Mouse (Mus musculus): ENCODE results near the gene Ern1. TPM values are rescaled to one million over a fixed set of nuclear protein-coding genes. Genes with fewer than 3 reads are reported as not detected.

Ern1 gene
- polyA plus RNA-seq, 1 experiment from 2014 or later: 4.7 TPM

GRCm38 (mm10) chr11:106364712-106365111 lies 122.9 kb downstream of the Ern1 start:
- WGBS: 9% methylated on average over 11 of the region's 11 CpGs
- Histone ChIP-seq H3K4me3 (ENCODE audit: low read length) (peak overlapping the region; percentile 1; the same call in 1 of the 2 replicates), H3K27ac (ENCODE audit: low read length) (no peak overlapping the region), H3K36me3 (ENCODE audit: control insufficient read depth, insufficient read depth) (no peaks in the 10 kb centered on the region), H3K9me3 (replicated peaks; ENCODE audit: control insufficient read depth, low read length) (no peaks in the 10 kb centered on the region), H3K27me3 (ENCODE audit: control insufficient read depth, insufficient read depth, low read length) (no peaks in the 10 kb centered on the region), H3K4me2 (ENCODE audit: low read depth, low read length) (peak overlapping the region; percentile 39), H3K4me1 (ENCODE audit: control insufficient read depth, insufficient read depth, low read length) (peaks cover 9% of the 10 kb centered on the region; the same call in 1 of the 2 replicates), H3K9ac (ENCODE audit: low read length) (peak overlapping the region; percentile 37)
- ATAC-seq (replicated peaks; ENCODE audit: extremely low read depth, insufficient read depth, low FRiP score): peak; percentile 58

GRCm38 (mm10) chr11:106359350-106359749 lies 128.3 kb downstream of the Ern1 start:
- Histone ChIP-seq H3K4me2 (ENCODE audit: low read depth, low read length) (no peak overlapping the region), H3K4me3 (ENCODE audit: low read length) (no peak overlapping the region), H3K27ac (ENCODE audit: low read length) (no peak overlapping the region), H3K36me3 (ENCODE audit: control insufficient read depth, insufficient read depth) (no peaks in the 10 kb centered on the region), H3K27me3 (ENCODE audit: control insufficient read depth, insufficient read depth, low read length) (no peaks in the 10 kb centered on the region), H3K9ac (ENCODE audit: low read length) (no peak overlapping the region), H3K9me3 (replicated peaks; ENCODE audit: control insufficient read depth, low read length) (no peaks in the 10 kb centered on the region), H3K4me1 (ENCODE audit: control insufficient read depth, insufficient read depth, low read length) (peaks cover 7% of the 10 kb centered on the region)
- 31% methylated on average over 5 of the region's 5 CpGs for WGBS
- no peak for ATAC-seq (replicated peaks; ENCODE audit: extremely low read depth, insufficient read depth, low FRiP score)

- Histone ChIP-seq H3K4me1 (ENCODE audit: control insufficient read depth, insufficient read depth, low read length) (peaks cover 7% of the 10 kb centered on the region), H3K9me3 (replicated peaks; ENCODE audit: control insufficient read depth, low read length) (no peaks in the 10 kb centered on the region), H3K4me2 (ENCODE audit: low read depth, low read length) (no peak overlapping the region), H3K27ac (ENCODE audit: low read length) (no peak overlapping the region), H3K9ac (ENCODE audit: low read length) (peak overlapping the region; percentile 21; the same call in 1 of the 2 replicates), H3K4me3 (ENCODE audit: low read length) (no peak overlapping the region), H3K27me3 (ENCODE audit: control insufficient read depth, insufficient read depth, low read length) (no peaks in the 10 kb centered on the region), H3K36me3 (ENCODE audit: control insufficient read depth, insufficient read depth) (no peaks in the 10 kb centered on the region)
- WGBS: 38% methylated on average over 19 of the region's 19 CpGs
- ATAC-seq (replicated peaks; ENCODE audit: extremely low read depth, insufficient read depth, low FRiP score): 0 out of 2 replicates have a peak, but pooled peaks have one; percentile 32
Observed at GRCm38 (mm10) chr11:106355382-106356128, 132.1 kb downstream of the Ern1 start.

GRCm38 (mm10) chr11:106354181-106354580 lies 133.5 kb downstream of the Ern1 start:
- ATAC-seq (replicated peaks; ENCODE audit: extremely low read depth, insufficient read depth, low FRiP score): no peak
- H3K4me1 ChIP-seq (ENCODE audit: control insufficient read depth, insufficient read depth, low read length): peaks cover 7% of the 10 kb centered on the region
- no peaks in the 10 kb centered on the region for H3K9me3 ChIP-seq (replicated peaks; ENCODE audit: control insufficient read depth, low read length)
- 60% methylated on average over 1 of the region's 1 CpGs for WGBS
- H3K4me2 ChIP-seq (ENCODE audit: low read depth, low read length): no peak overlapping the region
- H3K27me3 ChIP-seq (ENCODE audit: control insufficient read depth, insufficient read depth, low read length): no peaks in the 10 kb centered on the region
- H3K9ac ChIP-seq (ENCODE audit: low read length): no peak overlapping the region
- no peaks in the 10 kb centered on the region for H3K36me3 ChIP-seq (ENCODE audit: control insufficient read depth, insufficient read depth)
- H3K4me3 ChIP-seq (ENCODE audit: low read length): no peak overlapping the region
- H3K27ac ChIP-seq (ENCODE audit: low read length): no peak overlapping the region

- Histone ChIP-seq H3K4me3 (ENCODE audit: low read length) (no peak within 1 kb of the TSS), H3K9ac (ENCODE audit: low read length) (no peak within 1 kb of the TSS), H3K4me1 (ENCODE audit: control insufficient read depth, insufficient read depth, low read length) (peaks cover 7% of the 10 kb centered on the region), H3K27ac (ENCODE audit: low read length) (no peak within 1 kb of the TSS), H3K36me3 (ENCODE audit: control insufficient read depth, insufficient read depth) (no peaks in the 10 kb centered on the region), H3K27me3 (ENCODE audit: control insufficient read depth, insufficient read depth, low read length) (no peaks in the 10 kb centered on the region), H3K4me2 (ENCODE audit: low read depth, low read length) (no peak within 1 kb of the TSS), H3K9me3 (replicated peaks; ENCODE audit: control insufficient read depth, low read length) (no peaks in the 10 kb centered on the region)
- 81% methylated on average over 12 of the region's 12 CpGs for WGBS
- no peak for ATAC-seq (replicated peaks; ENCODE audit: extremely low read depth, insufficient read depth, low FRiP score)
Observed at GRCm38 (mm10) chr11:106353188-106353587, 134.5 kb downstream of the Ern1 start, which contains the start of gene Scn4a. TSS of gene Scn4a (minus strand) at chr11:106353288.

- H3K4me3 ChIP-seq (ENCODE audit: low read length): no peak overlapping the region
Observed at GRCm38 (mm10) chr11:106351941-106352340, 135.7 kb downstream of the Ern1 start.

GRCm38 (mm10) chr11:106351253-106351652 lies 136.4 kb downstream of the Ern1 start:
- peaks cover 7% of the 10 kb centered on the region for H3K4me1 ChIP-seq (ENCODE audit: control insufficient read depth, insufficient read depth, low read length)
- H3K4me3 ChIP-seq (ENCODE audit: low read length): no peak overlapping the region
- no peaks in the 10 kb centered on the region for H3K36me3 ChIP-seq (ENCODE audit: control insufficient read depth, insufficient read depth)
- no peak for ATAC-seq (replicated peaks; ENCODE audit: extremely low read depth, insufficient read depth, low FRiP score)
- WGBS: 60% methylated on average over 3 of the region's 3 CpGs
- H3K27me3 ChIP-seq (ENCODE audit: control insufficient read depth, insufficient read depth, low read length): no peaks in the 10 kb centered on the region
- no peak overlapping the region for H3K27ac ChIP-seq (ENCODE audit: low read length)
- H3K9me3 ChIP-seq (replicated peaks; ENCODE audit: control insufficient read depth, low read length): no peaks in the 10 kb centered on the region
- no peak overlapping the region for H3K4me2 ChIP-seq (ENCODE audit: low read depth, low read length)
- H3K9ac ChIP-seq (ENCODE audit: low read length): no peak overlapping the region

More at GRCm38 (mm10) chr11:106351941-106352340, 135.7 kb downstream of the Ern1 start:
- peaks cover 7% of the 10 kb centered on the region for H3K4me1 ChIP-seq (ENCODE audit: control insufficient read depth, insufficient read depth, low read length)
- 50% methylated on average over 4 of the region's 4 CpGs for WGBS
- no peak overlapping the region for H3K27ac ChIP-seq (ENCODE audit: low read length)
- H3K4me2 ChIP-seq (ENCODE audit: low read depth, low read length): no peak overlapping the region
- no peaks in the 10 kb centered on the region for H3K27me3 ChIP-seq (ENCODE audit: control insufficient read depth, insufficient read depth, low read length)
- no peak for ATAC-seq (replicated peaks; ENCODE audit: extremely low read depth, insufficient read depth, low FRiP score)
- H3K36me3 ChIP-seq (ENCODE audit: control insufficient read depth, insufficient read depth): no peaks in the 10 kb centered on the region
- no peak overlapping the region for H3K9ac ChIP-seq (ENCODE audit: low read length)
- H3K9me3 ChIP-seq (replicated peaks; ENCODE audit: control insufficient read depth, low read length): no peaks in the 10 kb centered on the region

GRCm38 (mm10) chr11:106350853-106351252 lies 136.8 kb downstream of the Ern1 start:
- no peaks in the 10 kb centered on the region for H3K9me3 ChIP-seq (replicated peaks; ENCODE audit: control insufficient read depth, low read length)
- 70% methylated on average over 5 of the region's 5 CpGs for whole genome bisulfite sequencing
- H3K36me3 ChIP-seq (ENCODE audit: control insufficient read depth, insufficient read depth): no peaks in the 10 kb centered on the region
- H3K4me3 ChIP-seq (ENCODE audit: low read length): no peak overlapping the region
- H3K27me3 ChIP-seq (ENCODE audit: control insufficient read depth, insufficient read depth, low read length): no peaks in the 10 kb centered on the region
- no peak for ATAC-seq (replicated peaks; ENCODE audit: extremely low read depth, insufficient read depth, low FRiP score)
- H3K27ac ChIP-seq (ENCODE audit: low read length): no peak overlapping the region
- H3K4me1 ChIP-seq (ENCODE audit: control insufficient read depth, insufficient read depth, low read length): peaks cover 5% of the 10 kb centered on the region
- H3K9ac ChIP-seq (ENCODE audit: low read length): no peak overlapping the region
- H3K4me2 ChIP-seq (ENCODE audit: low read depth, low read length): no peak overlapping the region

GRCm38 (mm10) chr11:106349772-106350171 lies 137.9 kb downstream of the Ern1 start:
- no peaks in the 10 kb centered on the region for H3K27me3 ChIP-seq (ENCODE audit: control insufficient read depth, insufficient read depth, low read length)
- H3K36me3 ChIP-seq (ENCODE audit: control insufficient read depth, insufficient read depth): no peaks in the 10 kb centered on the region
- ATAC-seq (replicated peaks; ENCODE audit: extremely low read depth, insufficient read depth, low FRiP score): no peak
- H3K4me1 ChIP-seq (ENCODE audit: control insufficient read depth, insufficient read depth, low read length): no peaks in the 10 kb centered on the region
- H3K4me3 ChIP-seq (ENCODE audit: low read length): no peak overlapping the region
- H3K27ac ChIP-seq (ENCODE audit: low read length): no peak overlapping the region
- no peak overlapping the region for H3K4me2 ChIP-seq (ENCODE audit: low read depth, low read length)
- no peak overlapping the region for H3K9ac ChIP-seq (ENCODE audit: low read length)
- no peaks in the 10 kb centered on the region for H3K9me3 ChIP-seq (replicated peaks; ENCODE audit: control insufficient read depth, low read length)
- WGBS: 67% methylated on average over 6 of the region's 6 CpGs
